Mouse (Mus musculus) kidney, embryonic 14.5 days (tissue): Measurements from ENCODE around the gene Col4a6. TPM values are rescaled to one million over a fixed set of nuclear protein-coding genes. Genes with fewer than 3 reads are reported as not detected.

Experiments used
- ATAC-seq: fragments of 200-750 bp; cut with Nextera tagmentation; 2 replicates; pipeline ENCODE4 v1.8.0; 2017; ENCODE audit warnings: moderate number of reproducible peaks, mild to moderate bottlenecking, moderate TSS enrichment, moderate library complexity; ENCODE audit not compliant: low FRiP score, low TSS enrichment
- H3K27ac ChIP-seq: fragments of 300-500 bp; sonication (generic); 2 replicates; pipeline ENCODE4 v1.5.1; 2014; ENCODE audit warnings: low read depth, mild to moderate bottlenecking, low read length, moderate library complexity, mixed read lengths
- H3K27me3 ChIP-seq: fragments of 300-500 bp; sonication (generic); 2 replicates; pipeline ENCODE4 v1.6.1; 2014; ENCODE audit warnings: mild to moderate bottlenecking, low read length; ENCODE audit not compliant: control insufficient read depth, insufficient read depth
- H3K36me3 ChIP-seq: fragments of 300-500 bp; sonication (generic); 2 replicates; pipeline ENCODE4 v1.6.1; 2014; ENCODE audit warnings: low read length, mixed read lengths; ENCODE audit not compliant: control insufficient read depth, insufficient read depth
- H3K4me1 ChIP-seq: fragments of 300-500 bp; sonication (generic); 2 replicates; pipeline ENCODE4 v1.6.1; 2014; ENCODE audit warnings: low read length, mixed read lengths; ENCODE audit not compliant: control insufficient read depth, insufficient read depth
- H3K4me2 ChIP-seq: fragments of 300-500 bp; sonication (generic); replicated peaks from 2 replicates; pipeline ENCODE4 v1.6.1; 2014; ENCODE audit warnings: low read depth, mild to moderate bottlenecking, low read length
- H3K4me3 ChIP-seq: fragments of 300-500 bp; sonication (generic); 2 replicates; pipeline ENCODE4 v1.5.1; 2014; ENCODE audit warnings: mild to moderate bottlenecking, low read length
- H3K9ac ChIP-seq: fragments of 300-500 bp; sonication (generic); 2 replicates; pipeline ENCODE4 v1.6.1; 2014; ENCODE audit warnings: low read depth, mild to moderate bottlenecking, low read length, moderate library complexity
- H3K9me3 ChIP-seq: fragments of 300-500 bp; sonication (generic); 2 replicates; pipeline ENCODE4 v1.6.1; 2016; ENCODE audit warnings: low read length; ENCODE audit not compliant: control insufficient read depth
- WGBS: fragments of 180-500 bp; shearing (Covaris S2); extraction: QIAGEN DNeasy Blood & Tissue Kit; methylation state at CpG from one replicate; pipeline ENCODE4 v1.1.7; 2014; 5-methylcytosine and 5-hydroxymethylcytosine counted together
- polyA plus RNA-seq: library from polyadenylated mRNA; unstranded; fragments of >200 nt; fragmentation: Nextera tagmentation; extraction: Ambion mirVana; gene quantifications from 2 replicates; pipeline ENCODE4 v1.2.1, GENCODE M21; 2014

The Col4a6 gene
- polyA plus RNA-seq, 1 experiment from 2014 or later, result 1.4 TPM

- Histone ChIP-seq H3K9me3 (no peaks in the 10 kb centered on the region), H3K9ac (no peak overlapping the region), H3K27me3 (no peaks in the 10 kb centered on the region), H3K4me1 (no peaks in the 10 kb centered on the region), H3K36me3 (no peaks in the 10 kb centered on the region), H3K27ac (no peak overlapping the region), H3K4me3 (no peak overlapping the region), H3K4me2 (no peak overlapping the region)
- WGBS, result 52% methylated on average over 1 of the region's 1 CpGs
- no peak; the same call in 1 of the 2 replicates for ATAC-seq
Measured at GRCm38 (mm10) chrX:141316217-141316616, 157.7 kb downstream of the Col4a6 start.

GRCm38 (mm10) chrX:141315795-141316194 is 158.1 kb downstream of the Col4a6 start:
- no peaks in the 10 kb centered on the region for H3K4me1 ChIP-seq
- ATAC-seq, result no peak
- no peak overlapping the region for H3K4me2 ChIP-seq
- H3K36me3 ChIP-seq, result no peaks in the 10 kb centered on the region
- H3K9ac ChIP-seq, result no peak overlapping the region
- H3K9me3 ChIP-seq, result no peaks in the 10 kb centered on the region
- H3K27me3 ChIP-seq, result no peaks in the 10 kb centered on the region
- no peak overlapping the region for H3K4me3 ChIP-seq
- no peak overlapping the region for H3K27ac ChIP-seq
- WGBS, result 48% methylated on average over 3 of the region's 3 CpGs

DNA sequence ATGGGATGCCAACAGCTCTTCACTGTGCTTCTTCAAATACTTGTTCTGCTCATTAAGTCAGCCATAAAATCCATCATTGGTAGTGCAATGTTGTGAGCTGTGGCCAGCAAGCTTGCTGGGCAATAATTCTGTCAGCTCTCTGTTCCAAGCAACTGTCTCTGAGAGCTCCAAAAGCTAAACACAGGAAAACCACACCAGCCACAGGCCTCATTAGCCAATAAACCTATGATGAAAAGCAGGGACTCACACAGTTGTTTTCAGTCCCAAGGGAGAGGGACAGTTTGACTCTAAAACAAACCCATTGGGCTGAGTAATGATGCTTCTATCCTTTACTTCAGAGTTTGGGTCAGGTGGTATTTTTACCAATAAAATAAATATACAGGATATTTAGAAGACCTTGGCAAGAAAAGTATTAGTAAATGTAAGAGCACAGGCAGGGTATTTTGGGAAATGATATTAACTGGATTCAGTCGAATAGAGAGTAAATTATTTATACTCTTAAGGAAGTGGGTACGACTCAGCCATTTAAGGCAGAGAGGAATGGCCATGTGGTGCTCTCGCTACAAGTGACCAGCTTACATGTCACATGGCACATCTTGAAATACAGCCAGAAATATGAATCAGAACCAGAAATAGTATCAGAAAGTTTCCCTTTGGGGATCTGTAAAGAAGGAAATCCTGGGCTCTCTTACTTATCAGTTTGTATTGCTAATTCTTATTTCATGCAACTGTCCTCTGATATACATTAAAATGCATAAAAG is 181.0 kb downstream of the Col4a6 start:
- no peak overlapping the region for H3K27ac ChIP-seq
- no peaks in the 10 kb centered on the region for H3K9me3 ChIP-seq
- no peak overlapping the region for H3K4me3 ChIP-seq
- no peaks in the 10 kb centered on the region for H3K4me1 ChIP-seq
- H3K36me3 ChIP-seq, result no peaks in the 10 kb centered on the region
- H3K9ac ChIP-seq, result no peak overlapping the region
- no peak for ATAC-seq
- no peaks in the 10 kb centered on the region for H3K27me3 ChIP-seq
- H3K4me2 ChIP-seq, result no peak overlapping the region
- 81% methylated on average over 3 of the region's 3 CpGs for WGBS

GRCm38 (mm10) chrX:141276397-141276796 is 197.5 kb downstream of the Col4a6 start:
- 89% methylated on average over 2 of the region's 2 CpGs for WGBS
- no peak overlapping the region for H3K9ac ChIP-seq
- ATAC-seq, result no peak

DNA sequence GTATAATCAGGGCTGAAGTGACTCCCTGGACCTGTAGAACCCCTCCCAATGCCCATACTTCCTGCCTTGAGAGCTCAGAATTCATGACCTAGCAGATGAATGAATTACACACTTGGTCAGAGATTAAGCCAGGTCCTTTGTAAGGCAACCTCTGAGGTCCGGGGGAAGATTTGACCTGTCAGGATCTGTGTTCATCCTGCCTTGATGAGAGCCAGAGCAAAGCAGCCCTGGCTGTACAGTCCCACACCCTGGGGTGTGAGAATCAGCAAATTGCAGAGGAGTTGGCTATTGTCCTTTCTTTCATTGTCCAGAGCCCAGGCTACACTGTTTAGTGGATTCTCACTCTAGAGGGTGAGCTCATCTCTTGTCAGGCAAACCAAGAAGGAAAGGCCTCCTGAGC is 207.9 kb downstream of the Col4a6 start:
- Histone ChIP-seq H3K9me3 (no peaks in the 10 kb centered on the region), H3K9ac (no peak overlapping the region), H3K4me1 (no peaks in the 10 kb centered on the region), H3K27me3 (no peaks in the 10 kb centered on the region), H3K27ac (no peak overlapping the region), H3K36me3 (no peaks in the 10 kb centered on the region), H3K4me2 (no peak overlapping the region), H3K4me3 (no peak overlapping the region)
- no peak for ATAC-seq
- WGBS, result 50% methylated on average over 1 of the region's 1 CpGs

More at GRCm38 (mm10) chrX:141276397-141276796, 197.5 kb downstream of the Col4a6 start:
- no peaks in the 10 kb centered on the region for H3K36me3 ChIP-seq
- no peak overlapping the region for H3K4me3 ChIP-seq
- H3K27me3 ChIP-seq, result no peaks in the 10 kb centered on the region
- no peaks in the 10 kb centered on the region for H3K4me1 ChIP-seq
- no peak overlapping the region for H3K4me2 ChIP-seq
- H3K9me3 ChIP-seq, result no peaks in the 10 kb centered on the region
- H3K27ac ChIP-seq, result no peak overlapping the region

GRCm38 (mm10) chrX:141249636-141250035 is 224.2 kb downstream of the Col4a6 start:
- H3K27ac ChIP-seq, result no peak overlapping the region
- H3K4me1 ChIP-seq, result no peaks in the 10 kb centered on the region
- ATAC-seq, result no peak
- H3K27me3 ChIP-seq, result no peaks in the 10 kb centered on the region
- no peaks in the 10 kb centered on the region for H3K36me3 ChIP-seq
- 50% methylated on average over 1 of the region's 1 CpGs for WGBS
- no peaks in the 10 kb centered on the region for H3K9me3 ChIP-seq
- H3K4me2 ChIP-seq, result no peak overlapping the region
- H3K9ac ChIP-seq, result no peak overlapping the region
- H3K4me3 ChIP-seq, result no peak overlapping the region

GRCm38 (mm10) chrX:141236564-141237333 is 237.1 kb downstream of the Col4a6 start:
- no peak overlapping the region for H3K4me3 ChIP-seq
- no peak overlapping the region for H3K27ac ChIP-seq
- H3K27me3 ChIP-seq, result no peaks in the 10 kb centered on the region
- no peak for ATAC-seq
- WGBS, result 61% methylated on average over 2 of the region's 2 CpGs
- no peaks in the 10 kb centered on the region for H3K4me1 ChIP-seq
- H3K9ac ChIP-seq, result no peak overlapping the region
- no peaks in the 10 kb centered on the region for H3K36me3 ChIP-seq
- no peak overlapping the region for H3K4me2 ChIP-seq
- H3K9me3 ChIP-seq, result no peaks in the 10 kb centered on the region

- Histone ChIP-seq H3K4me1 (no peaks in the 10 kb centered on the region), H3K9ac (no peak overlapping the region), H3K4me3 (no peak overlapping the region), H3K27ac (no peak overlapping the region), H3K4me2 (no peak overlapping the region), H3K27me3 (peaks cover 3% of the 10 kb centered on the region; the same call in 1 of the 2 replicates), H3K36me3 (no peaks in the 10 kb centered on the region), H3K9me3 (no peaks in the 10 kb centered on the region)
- WGBS, result 91% methylated on average over 2 of the region's 2 CpGs
- no peak for ATAC-seq
Measured at GRCm38 (mm10) chrX:141228169-141228568, 245.7 kb downstream of the Col4a6 start.

DNA sequence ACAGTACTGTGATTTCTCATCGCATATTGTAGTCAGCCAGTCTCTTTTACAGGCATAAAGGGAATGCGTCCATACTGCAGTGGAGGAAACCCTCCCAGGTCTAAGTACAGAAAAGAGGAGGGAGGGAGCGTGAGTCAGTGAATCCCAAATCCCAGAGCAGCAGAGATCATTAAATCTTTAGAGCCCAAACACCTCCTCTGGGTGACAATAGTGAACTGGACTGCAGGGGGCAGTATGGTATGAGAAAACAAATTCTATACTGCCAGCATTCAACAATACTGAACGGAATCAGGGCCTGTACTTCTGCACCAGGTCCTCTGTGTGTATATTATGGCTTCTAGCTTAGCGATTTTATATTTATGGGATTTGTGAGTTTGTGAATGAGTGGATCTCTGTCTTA is 261.1 kb downstream of the Col4a6 start:
- Histone ChIP-seq H3K9ac (no peak overlapping the region), H3K4me2 (no peak overlapping the region), H3K4me1 (no peaks in the 10 kb centered on the region), H3K27ac (no peak overlapping the region), H3K9me3 (no peaks in the 10 kb centered on the region), H3K27me3 (no peaks in the 10 kb centered on the region), H3K36me3 (no peaks in the 10 kb centered on the region), H3K4me3 (no peak overlapping the region)
- no peak for ATAC-seq
- WGBS, result 44% methylated on average over 5 of the region's 5 CpGs
